Mouse (Mus musculus) erythroblast, embryonic 14.5 days (primary cell): ENCODE measurements around the gene Sbno2. TPM values are rescaled to one million over a fixed set of nuclear protein-coding genes. Genes with fewer than 3 reads are reported as not detected.

Experiments used
- H3K27me3 ChIP-seq: 2 replicates; pipeline ENCODE4 v1.6.1; 2012; ENCODE audit warnings: inconsistent platforms; ENCODE audit not compliant: control insufficient read depth
- H3K36me3 ChIP-seq: 2 replicates; pipeline ENCODE4 v1.6.1; 2012; ENCODE audit warnings: mild to moderate bottlenecking, inconsistent platforms; ENCODE audit not compliant: control insufficient read depth
- H3K4me1 ChIP-seq: 2 replicates; pipeline ENCODE4 v1.6.1; 2012; ENCODE audit warnings: inconsistent platforms; ENCODE audit not compliant: control insufficient read depth
- H3K4me3 ChIP-seq: replicated peaks from 2 replicates; pipeline ENCODE3; 2012; ENCODE audit warnings: moderate library complexity, mild to moderate bottlenecking, inconsistent platforms
- H3K9me3 ChIP-seq: 2 replicates; pipeline ENCODE4 v1.6.1; 2012; ENCODE audit warnings: low read length, inconsistent platforms, mixed read lengths; ENCODE audit not compliant: control insufficient read depth
- GATA1 ChIP-seq: IDR thresholded peaks from 2 replicates; pipeline ENCODE4 v1.6.1; 2012; ENCODE audit warnings: low read length, inconsistent platforms, mixed read lengths
- TAL1 ChIP-seq: IDR thresholded peaks from 3 replicates; pipeline ENCODE4 v1.6.1; 2012; ENCODE audit warnings: low read length, inconsistent platforms, mixed read lengths
- polyA plus RNA-seq: library from polyadenylated mRNA; stranded (reverse); fragments of >175 nt; gene quantifications from 2 replicates; pipeline ENCODE4 v1.2.3, GENCODE M21; 2012

Sbno2 gene
- polyA plus RNA-seq, 1 experiment, result 3.4 TPM

GRCm38 (mm10) chr10:80072623-80073489, 32.5 kb downstream of the Sbno2 start:
- Histone ChIP-seq H3K4me1 (peaks cover 91% of the 10 kb centered on the region), H3K9me3 (no peaks in the 10 kb centered on the region), H3K4me3 (no peak overlapping the region), H3K36me3 (peaks cover 92% of the 10 kb centered on the region), H3K27me3 (no peaks in the 10 kb centered on the region)
- no peak for TF ChIP-seq GATA1
- no peak for TF ChIP-seq TAL1

- Histone ChIP-seq H3K27me3 (no peaks in the 10 kb centered on the region), H3K36me3 (peaks cover 93% of the 10 kb centered on the region), H3K9me3 (no peaks in the 10 kb centered on the region), H3K4me3 (peak overlapping the region; percentile 36), H3K4me1 (peaks cover 86% of the 10 kb centered on the region)
- TF ChIP-seq TAL1, result no peak
- TF ChIP-seq GATA1, result no peak
Measured at GRCm38 (mm10) chr10:80071516-80071900, 33.9 kb downstream of the Sbno2 start.

- Histone ChIP-seq H3K9me3 (no peaks in the 10 kb centered on the region), H3K27me3 (no peaks in the 10 kb centered on the region), H3K4me1 (peaks cover 83% of the 10 kb centered on the region), H3K4me3 (peak overlapping the region; percentile 46), H3K36me3 (peaks cover 93% of the 10 kb centered on the region)
- TF ChIP-seq GATA1, result no peak
- peak; percentile 47 for TF ChIP-seq TAL1
Measured at GRCm38 (mm10) chr10:80070837-80071515, 34.4 kb downstream of the Sbno2 start.

- peaks cover 92% of the 10 kb centered on the region for H3K36me3 ChIP-seq
- H3K27me3 ChIP-seq, result no peaks in the 10 kb centered on the region
- no peak overlapping the region for H3K4me3 ChIP-seq
- peaks cover 78% of the 10 kb centered on the region for H3K4me1 ChIP-seq
- H3K9me3 ChIP-seq, result no peaks in the 10 kb centered on the region
- no peak for TF ChIP-seq TAL1
- no peak for TF ChIP-seq GATA1
Measured at GRCm38 (mm10) chr10:80069948-80070450, 35.4 kb downstream of the Sbno2 start.

- Histone ChIP-seq H3K4me1 (peaks cover 72% of the 10 kb centered on the region), H3K27me3 (no peaks in the 10 kb centered on the region), H3K9me3 (no peaks in the 10 kb centered on the region), H3K36me3 (peaks cover 92% of the 10 kb centered on the region), H3K4me3 (no peak overlapping the region)
- TF ChIP-seq TAL1 (no peak), GATA1 (no peak)
Measured at GRCm38 (mm10) chr10:80069251-80069650, 36.1 kb downstream of the Sbno2 start.

- no peaks in the 10 kb centered on the region for H3K27me3 ChIP-seq
- H3K9me3 ChIP-seq, result no peaks in the 10 kb centered on the region
- H3K4me3 ChIP-seq, result no peak overlapping the region
- H3K4me1 ChIP-seq, result peaks cover 28% of the 10 kb centered on the region
- H3K36me3 ChIP-seq, result peaks cover 95% of the 10 kb centered on the region
- TF ChIP-seq TAL1 (no peak), GATA1 (no peak)
Measured at GRCm38 (mm10) chr10:80063877-80064650, 41.3 kb downstream of the Sbno2 start.

GRCm38 (mm10) chr10:80063104-80063503, 42.3 kb downstream of the Sbno2 start:
- Histone ChIP-seq H3K36me3 (peaks cover 97% of the 10 kb centered on the region), H3K4me3 (no peak overlapping the region), H3K27me3 (no peaks in the 10 kb centered on the region), H3K9me3 (no peaks in the 10 kb centered on the region), H3K4me1 (peaks cover 27% of the 10 kb centered on the region)
- TF ChIP-seq GATA1 (no peak), TAL1 (no peak)

- peaks cover 87% of the 10 kb centered on the region for H3K36me3 ChIP-seq
- H3K27me3 ChIP-seq, result no peaks in the 10 kb centered on the region
- H3K4me3 ChIP-seq, result no peak overlapping the region
- H3K4me1 ChIP-seq, result peaks cover 43% of the 10 kb centered on the region
- H3K9me3 ChIP-seq, result no peaks in the 10 kb centered on the region
- TF ChIP-seq GATA1 (no peak), TAL1 (no peak)
Measured at GRCm38 (mm10) chr10:80057683-80058326, 47.6 kb downstream of the Sbno2 start.
